Mouse (Mus musculus) C2C12 (cell line): ENCODE results near the gene Dcun1d4.

ENCODE experiments used
- MAX ChIP-seq: IDR thresholded peaks from one replicate; pipeline ENCODE4 v1.6.1; 2011; ENCODE audit warnings: mild to moderate bottlenecking, control low read depth
- MYOD1 ChIP-seq: IDR thresholded peaks from one replicate; pipeline ENCODE4 v1.6.1; 2011; ENCODE audit warnings: low read depth; ENCODE audit not compliant: control insufficient read depth, insufficient read length

DNA sequence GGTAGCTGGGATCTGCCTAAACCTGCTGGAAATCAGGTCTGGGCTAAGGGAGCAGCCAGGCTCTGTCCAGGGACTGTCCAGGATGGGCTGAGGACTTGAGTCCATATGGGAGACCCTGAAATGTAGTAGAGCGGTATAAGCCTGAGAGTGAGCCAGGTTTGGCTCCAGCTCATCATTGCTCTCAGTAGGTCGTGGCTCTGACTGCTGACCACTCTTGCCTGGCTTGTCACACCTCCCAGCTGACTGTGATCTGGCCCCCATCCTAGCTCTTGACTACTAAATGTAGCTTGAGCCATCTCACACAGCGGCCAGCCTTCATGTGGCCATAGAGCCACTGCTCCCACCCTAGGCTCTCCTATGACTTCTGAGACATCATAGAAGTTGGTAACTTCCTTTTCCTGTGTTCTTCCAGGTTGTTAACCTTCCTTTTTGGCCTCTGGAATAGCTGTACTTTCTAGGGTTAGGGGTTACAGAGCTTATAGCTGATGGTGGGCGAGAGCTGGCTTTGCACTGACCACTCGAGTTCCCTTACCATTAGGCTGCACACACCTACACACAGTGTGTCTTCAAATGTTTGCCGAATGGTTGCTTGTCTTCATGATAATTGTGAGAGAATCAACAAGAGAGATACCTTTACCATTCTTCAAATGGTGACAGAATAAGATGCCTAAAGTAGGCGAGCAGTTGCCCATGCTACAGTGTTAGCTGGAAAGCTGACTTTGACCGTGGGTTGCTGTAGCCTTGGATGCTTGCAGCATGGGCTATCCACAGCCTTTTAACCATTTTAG is 37.8 kb downstream of the Dcun1d4 start:
- no peak for TF ChIP-seq MAX
- TF ChIP-seq MYOD1, result no peak
